Comparison of ENCODE assay signal across 19 mouse cellular contexts in genomic region chr12:102029892-102030446, GRCm38 (mm10). TPM values are rescaled to one million over a fixed set of nuclear protein-coding genes. Genes with fewer than 3 reads are reported as not detected.
DNase-seq lines count a peak whose midpoint lies in the region; ATAC-seq and TF ChIP-seq lines count a peak whose summit lies in the region.
"Had no signal": no experiment of that assay in that cellular context is flagged by ENCODE, and none has a peak within 500 bp of the region (broad histone marks: within the 10 kb centered on the region; RNA-seq: fewer than 3 reads in every experiment).

No protein-coding gene starts in this region.

- no peaks in the 10 kb centered on the region for H3K27me3 ChIP-seq in lung, postnatal 0 days (replicated peaks; ENCODE audit: insufficient read depth, low read length)
- no peaks in the 10 kb centered on the region for H3K27me3 ChIP-seq in hindbrain, embryonic 13.5 days
- no peaks in the 10 kb centered on the region for H3K27me3 ChIP-seq in hindbrain, postnatal 0 days (ENCODE audit: insufficient read depth, low read length)
- no peaks in the 10 kb centered on the region for H3K27me3 ChIP-seq in midbrain, postnatal 0 days (ENCODE audit: insufficient read depth, low read length)
- H3K27me3 ChIP-seq: forebrain, embryonic 12.5 days; heart, embryonic 15.5 days had no signal

- DNase-seq in lung, postnatal 0 days (ENCODE audit: low spot score): no peak
- no peak for DNase-seq in lung, postnatal 14 days
- DNase-seq in hindbrain, postnatal 0 days (ENCODE audit: low spot score): peak; percentile 21
- peak; percentile 17 for DNase-seq in midbrain, postnatal 0 days (ENCODE audit: low spot score)
- no peak for DNase-seq in frontal cortex, postnatal 36 days (ENCODE audit: low spot score in 2 of 2)
- no peak for DNase-seq in kidney, postnatal 14 days
- DNase-seq: cerebellum, adult 8-10 months; gastrocnemius, postnatal 36 days; heart, postnatal 4 days; right cerebral cortex, postnatal 25 days; thymus, adult 18-20 months; thymus, postnatal 4 days had no signal

- H3K9me3 ChIP-seq in lung, postnatal 0 days (ENCODE audit: low read length): no peaks in the 10 kb centered on the region
- H3K9me3 ChIP-seq in hindbrain, embryonic 13.5 days: no peaks in the 10 kb centered on the region
- H3K9me3 ChIP-seq in hindbrain, postnatal 0 days (ENCODE audit: low read length): no peaks in the 10 kb centered on the region
- H3K9me3 ChIP-seq in midbrain, postnatal 0 days (ENCODE audit: low read length): no peaks in the 10 kb centered on the region
- H3K9me3 ChIP-seq: embryonic facial prominence, embryonic 10.5 days; forebrain, embryonic 12.5 days; heart, embryonic 15.5 days had no signal

- no peak overlapping the region for H3K27ac ChIP-seq in lung, postnatal 0 days (ENCODE audit: low read length)
- H3K27ac ChIP-seq in hindbrain, embryonic 13.5 days: 0 out of 2 replicates have a peak overlapping the region, but pooled peaks have one; percentile 18
- H3K27ac ChIP-seq in hindbrain, postnatal 0 days: no peak overlapping the region
- H3K27ac ChIP-seq in midbrain, postnatal 0 days (ENCODE audit: low read depth, low read length): no peak overlapping the region
- H3K27ac ChIP-seq: embryonic facial prominence, embryonic 10.5 days; forebrain, embryonic 12.5 days; heart, embryonic 15.5 days had no signal

- no peaks in the 10 kb centered on the region for H3K4me1 ChIP-seq in lung, postnatal 0 days (ENCODE audit: insufficient read depth, low read depth, low read length)
- peaks cover 8% of the 10 kb centered on the region for H3K4me1 ChIP-seq in hindbrain, embryonic 13.5 days (replicated peaks)
- no peaks in the 10 kb centered on the region for H3K4me1 ChIP-seq in hindbrain, postnatal 0 days (ENCODE audit: insufficient read depth, low read length)
- 0 out of 2 replicates have a peak, but pooled peaks cover 4% of the 10 kb centered on the region for H3K4me1 ChIP-seq in midbrain, postnatal 0 days (ENCODE audit: insufficient read depth, low read length)
- H3K4me1 ChIP-seq: embryonic facial prominence, embryonic 10.5 days; forebrain, embryonic 12.5 days; heart, embryonic 15.5 days had no signal

- H3K36me3 ChIP-seq in lung, postnatal 0 days (ENCODE audit: insufficient read depth, low read length): no peaks in the 10 kb centered on the region
- H3K36me3 ChIP-seq in hindbrain, embryonic 13.5 days: no peaks in the 10 kb centered on the region
- H3K36me3 ChIP-seq in hindbrain, postnatal 0 days (ENCODE audit: insufficient read depth, low read length): no peaks in the 10 kb centered on the region
- no peaks in the 10 kb centered on the region for H3K36me3 ChIP-seq in midbrain, postnatal 0 days (ENCODE audit: insufficient read depth, low read length)
- H3K36me3 ChIP-seq: embryonic facial prominence, embryonic 10.5 days; forebrain, embryonic 12.5 days; heart, embryonic 15.5 days had no signal

- 37% methylated on average over 4 of the region's 4 CpGs for WGBS in lung, postnatal 0 days
- 42% methylated on average over 4 of the region's 4 CpGs for WGBS in hindbrain, embryonic 13.5 days
- 42% methylated on average over 4 of the region's 4 CpGs for WGBS in hindbrain, postnatal 0 days
- WGBS in midbrain, postnatal 0 days: 37% methylated on average over 4 of the region's 4 CpGs

- TF ChIP-seq CTCF in lung, postnatal 0 days (IDR thresholded peaks at IDR 0.05): peak; percentile 30
- TF ChIP-seq CTCF in hindbrain, postnatal 0 days (IDR thresholded peaks at IDR 0.05; ENCODE audit: low read depth): peak; percentile 40
- TF ChIP-seq CTCF in midbrain, postnatal 0 days (IDR thresholded peaks at IDR 0.05): peak; percentile 64

- H3K4me2 ChIP-seq in lung, postnatal 0 days (replicated peaks; ENCODE audit: low read depth, low read length): no peak overlapping the region
- no peak overlapping the region for H3K4me2 ChIP-seq in hindbrain, embryonic 13.5 days
- H3K4me2 ChIP-seq in hindbrain, postnatal 0 days (ENCODE audit: low read depth, low read length): no peak overlapping the region
- no peak overlapping the region for H3K4me2 ChIP-seq in midbrain, postnatal 0 days (ENCODE audit: low read depth, low read length, poor library complexity, severe bottlenecking)
- H3K4me2 ChIP-seq: forebrain, embryonic 12.5 days; heart, embryonic 15.5 days had no signal

- TF ChIP-seq EP300 in lung, postnatal 0 days (IDR thresholded peaks at IDR 0.05): no peak

- no peak for ATAC-seq in lung, postnatal 0 days
- peak; percentile 61; the same call in 1 of the 2 replicates for ATAC-seq in hindbrain, embryonic 13.5 days (ENCODE audit: low FRiP score)
- no peak for ATAC-seq in hindbrain, postnatal 0 days
- ATAC-seq in midbrain, postnatal 0 days (ENCODE audit: low FRiP score): peak; percentile 62
- no peak for ATAC-seq in megakaryocyte, adult 5-6 weeks (ENCODE audit: poor library complexity, severe bottlenecking)
- ATAC-seq: intestine, embryonic 16.5 days had no signal

- no peak overlapping the region for H3K9ac ChIP-seq in lung, postnatal 0 days (replicated peaks; ENCODE audit: low read depth)
- H3K9ac ChIP-seq in hindbrain, embryonic 13.5 days: no peak overlapping the region
- no peak overlapping the region for H3K9ac ChIP-seq in hindbrain, postnatal 0 days (replicated peaks; ENCODE audit: low read length)
- no peak overlapping the region for H3K9ac ChIP-seq in midbrain, postnatal 0 days (replicated peaks; ENCODE audit: low read length, poor library complexity, severe bottlenecking)
- H3K9ac ChIP-seq: forebrain, embryonic 12.5 days; heart, embryonic 15.5 days had no signal

- H3K4me3 ChIP-seq in lung, postnatal 0 days (ENCODE audit: low read depth, low read length): no peak overlapping the region
- H3K4me3 ChIP-seq in hindbrain, embryonic 13.5 days: no peak overlapping the region
- H3K4me3 ChIP-seq in hindbrain, postnatal 0 days (ENCODE audit: low read length): no peak overlapping the region
- H3K4me3 ChIP-seq in midbrain, postnatal 0 days (ENCODE audit: low read depth, low read length): no peak overlapping the region
- H3K4me3 ChIP-seq: embryonic facial prominence, embryonic 10.5 days; forebrain, embryonic 12.5 days; heart, embryonic 15.5 days; myocyte had no signal

RNA-seq across cellular contexts. Expression of gene Cpsf2, which starts 54.2 kb away (rescaled TPM):
- polyA plus RNA-seq in lung, postnatal 0 days (2015; fragmentation: Nextera tagmentation; extraction: Ambion mirVana): 13.1 and 13.6 TPM in 2 replicates
- polyA plus RNA-seq in hindbrain, embryonic 13.5 days (2015; fragmentation: Nextera tagmentation; extraction: Ambion mirVana): 33.8 and 34.6 TPM in 2 replicates
- 19.7 and 20.9 TPM in 2 replicates for total RNA-seq in hindbrain, postnatal 0 days (2014; rRNA removed)
- 26.9 and 27.2 TPM in 2 replicates for polyA plus RNA-seq in hindbrain, postnatal 0 days (2015; fragmentation: Nextera tagmentation; extraction: Ambion mirVana)
- total RNA-seq in midbrain, postnatal 0 days (2014; rRNA removed): 28.0 and 28.5 TPM in 2 replicates
- polyA plus RNA-seq in midbrain, postnatal 0 days (2015; fragmentation: Nextera tagmentation; extraction: Ambion mirVana): 25.2 and 25.5 TPM in 2 replicates
- 28.0 and 29.3 TPM in 2 replicates for total RNA-seq in megakaryocyte, adult 5-6 weeks (2015)
- 43.3 and 45.3 TPM in 2 replicates for total RNA-seq in megakaryocyte, adult 5-6 weeks (2017)

Comparison
In these comparisons a context has a peak if more than half of its experiments do, and no peak if none do; other contexts are left out.
1. ATAC-seq: peak in hindbrain, embryonic 13.5 days (single experiment) and midbrain, postnatal 0 days (single experiment); none in lung, postnatal 0 days (single experiment), hindbrain, postnatal 0 days (single experiment) and megakaryocyte, adult 5-6 weeks (single experiment).
2. DNase-seq: peak in hindbrain, postnatal 0 days (single experiment) and midbrain, postnatal 0 days (single experiment); none in lung, postnatal 0 days (single experiment), lung, postnatal 14 days (single experiment), frontal cortex, postnatal 36 days (0 of 2) and kidney, postnatal 14 days (single experiment).
3. Peak in every context shown above with its lines, with median percentiles within 50 percentile points of each other: CTCF ChIP-seq.